Mouse (Mus musculus) midbrain, embryonic 14.5 days (tissue): ENCODE measurements at regions not wholly inside any gene's neighbourhood (a gene's known extent, or its start where the extent isn't known, plus 50 kb on each side); places are given as distances from the start of the nearest gene placed in this dataset.

Experiments
- ATAC-seq: fragments of 200-750 bp; cut with Nextera tagmentation; 2 replicates; pipeline ENCODE4 v1.8.0; 2017; ENCODE audit warnings: moderate number of reproducible peaks, moderate library complexity; ENCODE audit not compliant: low FRiP score, low TSS enrichment
- DNase-seq: peaks from one replicate; pipeline ENCODE4 v3.0.0-alpha.2; 2015
- H3K27ac ChIP-seq: fragments of 300-500 bp; sonication (generic); replicated peaks from 2 replicates; pipeline ENCODE4 v1.5.1; 2014; ENCODE audit warnings: mild to moderate bottlenecking, low read depth, low read length, moderate library complexity
- H3K27me3 ChIP-seq: fragments of 300-500 bp; sonication (generic); 2 replicates; pipeline ENCODE4 v1.6.1; 2014; ENCODE audit warnings: low read length, control low read depth, mixed read lengths; ENCODE audit not compliant: control insufficient read depth, insufficient read depth
- H3K36me3 ChIP-seq: fragments of 300-500 bp; sonication (generic); 2 replicates; pipeline ENCODE4 v1.6.1; 2014; ENCODE audit warnings: low read length, control low read depth; ENCODE audit not compliant: control insufficient read depth, insufficient read depth
- H3K4me1 ChIP-seq: fragments of 300-500 bp; sonication (generic); 2 replicates; pipeline ENCODE4 v1.6.1; 2014; ENCODE audit warnings: mild to moderate bottlenecking, antibody characterized with exemption, low read length, control low read depth; ENCODE audit not compliant: control insufficient read depth, insufficient read depth
- H3K4me2 ChIP-seq: fragments of 300-500 bp; sonication (generic); 2 replicates; pipeline ENCODE4 v1.6.1; 2014; ENCODE audit warnings: mild to moderate bottlenecking, low read length, moderate library complexity
- H3K4me3 ChIP-seq: fragments of 300-500 bp; sonication (generic); replicated peaks from 2 replicates; pipeline ENCODE4 v1.5.1; 2014; ENCODE audit warnings: low read depth, low read length
- H3K9ac ChIP-seq: fragments of 300-500 bp; sonication (generic); replicated peaks from 2 replicates; pipeline ENCODE4 v1.6.1; 2014; ENCODE audit warnings: mild to moderate bottlenecking, low read length, moderate library complexity
- H3K9me3 ChIP-seq: fragments of 300-500 bp; sonication (generic); 2 replicates; pipeline ENCODE4 v1.6.1; 2016; ENCODE audit warnings: low read length, control low read depth, mixed read lengths; ENCODE audit not compliant: control insufficient read depth
- WGBS: fragments of 180-500 bp; shearing (Covaris S2); extraction: QIAGEN DNeasy Blood & Tissue Kit; methylation state at CpG from one replicate; pipeline ENCODE4 v1.1.7; 2014; 5-methylcytosine and 5-hydroxymethylcytosine counted together

DNA sequence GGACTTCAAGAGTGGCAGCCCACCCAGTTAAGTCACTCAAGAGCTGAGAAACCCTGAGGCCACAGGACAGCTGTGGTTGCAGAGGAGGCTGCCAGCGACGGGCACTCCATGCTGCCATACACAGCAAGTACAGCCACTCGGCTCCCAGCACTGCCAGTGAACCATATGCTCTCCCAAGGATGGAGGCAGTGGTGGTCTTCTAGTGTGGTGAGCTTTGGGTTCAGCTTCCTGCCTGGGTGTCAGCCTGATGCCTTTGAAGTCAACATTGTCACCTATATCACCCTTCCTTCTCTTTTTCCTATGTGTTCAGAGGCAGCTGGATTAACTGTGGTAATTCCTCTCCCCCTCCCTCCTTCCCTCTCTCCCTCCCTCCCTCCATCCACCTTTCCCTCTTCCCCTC, 79.5 kb downstream of the Il9r start:
- Histone ChIP-seq H3K9ac (no peak overlapping the region), H3K36me3 (no peaks in the 10 kb centered on the region), H3K4me3 (no peak overlapping the region), H3K4me2 (no peak overlapping the region), H3K9me3 (no peaks in the 10 kb centered on the region), H3K4me1 (peaks cover 27% of the 10 kb centered on the region), H3K27ac (no peak overlapping the region), H3K27me3 (no peaks in the 10 kb centered on the region)
- 74% methylated on average over 3 of the region's 3 CpGs for WGBS
- no peak for DNase-seq
- ATAC-seq: no peak

DNA sequence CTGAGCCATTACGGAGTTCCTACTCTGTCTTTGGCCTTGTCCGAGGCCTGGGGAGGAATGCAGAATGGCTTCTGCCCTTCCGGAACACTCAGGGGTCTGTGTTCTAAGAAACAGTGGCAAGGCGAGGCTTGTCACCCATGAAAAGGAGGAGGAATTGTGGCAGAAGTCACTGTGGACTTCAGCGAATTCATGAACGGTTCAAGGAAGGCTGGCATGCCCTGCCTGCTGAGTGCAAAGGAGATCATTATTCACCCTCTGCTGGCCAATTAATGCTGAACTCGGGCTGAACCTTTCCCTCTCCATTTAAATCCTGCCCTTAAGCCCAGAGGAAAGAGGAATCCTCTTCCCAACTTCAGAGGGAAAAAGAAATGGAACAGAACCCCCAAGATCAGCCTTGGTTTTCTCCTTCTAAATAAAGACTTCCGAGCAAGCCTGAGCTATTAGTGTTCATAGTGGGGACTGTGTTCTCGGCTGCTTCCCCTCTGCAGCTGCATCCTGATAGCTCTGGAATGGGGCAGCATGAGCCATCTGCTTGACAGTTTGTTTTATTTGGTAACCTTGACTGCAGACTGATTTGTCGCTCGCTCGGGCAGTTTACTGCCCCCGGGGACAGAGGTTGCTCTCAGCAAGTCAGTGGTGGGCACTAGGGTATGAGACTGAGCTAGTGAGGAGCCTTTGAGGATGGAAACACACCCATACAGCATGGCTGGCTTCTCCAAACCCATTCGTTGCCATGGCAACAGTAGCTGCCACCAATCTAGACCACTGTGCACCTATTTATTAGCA, 81.0 kb downstream of the Il9r start:
- WGBS: 28% methylated on average over 14 of the region's 14 CpGs
- ATAC-seq (peak; percentile 51; the same call in 1 of the 2 replicates), DNase-seq (peak; percentile 76)
- Histone ChIP-seq H3K27ac (peak overlapping the region; percentile 61), H3K27me3 (no peaks in the 10 kb centered on the region), H3K36me3 (no peaks in the 10 kb centered on the region), H3K9me3 (no peaks in the 10 kb centered on the region), H3K4me2 (no peak overlapping the region), H3K9ac (no peak overlapping the region), H3K4me3 (no peak overlapping the region), H3K4me1 (peaks cover 26% of the 10 kb centered on the region)

DNA sequence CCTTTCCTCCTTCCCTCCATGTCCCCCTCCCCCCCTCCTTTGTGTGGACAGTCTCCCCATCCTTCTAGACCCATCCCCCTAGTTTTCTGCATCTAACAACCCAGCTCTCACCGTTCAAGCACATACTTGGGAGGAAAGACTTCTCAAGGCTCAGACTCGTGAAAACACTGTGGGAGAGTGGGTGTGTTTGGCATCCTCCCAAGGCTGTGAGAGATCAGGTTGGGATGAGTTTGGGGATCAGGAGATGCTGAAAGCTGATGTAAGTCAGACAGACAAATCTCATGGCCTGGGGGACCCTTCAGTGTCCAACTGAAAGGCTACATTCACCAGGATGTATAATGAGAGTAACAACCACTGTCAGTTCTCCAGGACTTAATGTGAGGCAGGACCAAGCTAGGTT, 82.1 kb downstream of the Il9r start:
- DNase-seq (no peak), ATAC-seq (no peak)
- no peaks in the 10 kb centered on the region for H3K27me3 ChIP-seq
- H3K27ac ChIP-seq: no peak overlapping the region
- H3K4me2 ChIP-seq: no peak overlapping the region
- H3K36me3 ChIP-seq: no peaks in the 10 kb centered on the region
- H3K9me3 ChIP-seq: no peaks in the 10 kb centered on the region
- H3K4me3 ChIP-seq: no peak overlapping the region
- WGBS: 51% methylated on average over 2 of the region's 2 CpGs
- peaks cover 35% of the 10 kb centered on the region for H3K4me1 ChIP-seq
- no peak overlapping the region for H3K9ac ChIP-seq

DNA sequence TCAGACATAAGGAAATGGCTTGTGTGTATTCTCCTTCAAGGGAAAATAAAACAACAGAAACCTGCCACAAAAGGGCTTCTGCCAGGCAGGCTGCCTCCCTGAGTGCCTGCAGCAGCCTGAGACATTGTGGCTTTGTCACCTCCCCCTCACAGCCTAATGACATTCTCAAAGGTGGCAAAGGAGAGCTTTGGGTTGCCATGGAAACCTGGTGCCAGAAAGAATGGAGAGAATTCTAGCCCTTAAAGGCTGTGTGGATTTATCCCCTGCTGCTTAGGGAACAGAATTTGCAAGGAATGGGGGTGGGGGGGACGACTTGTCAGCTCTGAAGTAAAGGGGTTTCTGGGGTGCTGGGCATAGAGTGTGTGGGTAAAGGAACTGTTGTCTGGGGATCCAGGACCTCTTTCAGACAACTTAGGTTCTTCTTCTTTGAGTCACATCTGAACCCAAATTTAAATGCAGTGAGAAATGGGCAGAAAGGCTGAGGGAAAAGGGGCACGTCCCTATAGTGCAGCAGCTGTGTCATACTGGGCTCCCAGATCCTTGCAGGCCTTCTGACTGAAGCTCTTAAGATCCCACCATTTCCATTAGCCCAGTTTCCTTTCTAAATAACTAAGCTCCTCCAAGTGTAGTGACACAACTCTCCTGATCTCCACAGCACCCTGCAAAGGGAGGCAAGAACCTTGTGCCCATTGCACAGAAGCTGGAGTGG, 86.8 kb downstream of the Il9r start:
- H3K4me1 ChIP-seq: peaks cover 43% of the 10 kb centered on the region
- H3K27ac ChIP-seq: peak overlapping the region; percentile 94
- H3K27me3 ChIP-seq: no peaks in the 10 kb centered on the region
- WGBS: 0% methylated on average over 2 of the region's 2 CpGs
- DNase-seq (peak; percentile 96), ATAC-seq (peak; percentile 91)
- H3K4me3 ChIP-seq: no peak overlapping the region
- H3K9me3 ChIP-seq: no peaks in the 10 kb centered on the region
- no peaks in the 10 kb centered on the region for H3K36me3 ChIP-seq
- H3K9ac ChIP-seq: no peak overlapping the region
- H3K4me2 ChIP-seq: peak overlapping the region; percentile 24; the same call in 1 of the 2 replicates

DNA sequence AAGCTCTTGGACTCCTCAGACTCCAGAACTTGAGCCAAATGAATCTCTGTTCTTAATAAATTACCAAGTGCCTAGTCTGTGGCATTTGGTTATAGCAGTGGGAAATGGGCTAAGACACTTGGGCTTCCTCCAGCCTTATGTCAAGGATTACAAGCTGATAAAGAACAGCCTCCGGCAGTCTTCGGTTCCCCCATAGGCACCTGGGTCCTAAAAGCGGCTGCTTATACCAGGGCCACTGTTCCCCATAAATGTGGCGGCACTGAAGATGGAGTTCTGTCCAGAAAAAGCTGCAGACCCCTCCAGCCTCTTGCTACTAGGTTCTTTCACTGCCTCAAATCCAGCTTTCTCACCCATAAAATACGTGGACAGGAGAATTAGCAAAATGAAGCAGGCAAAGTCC, 87.6 kb downstream of the Il9r start:
- ATAC-seq (peak; percentile 46; the same call in 1 of the 2 replicates), DNase-seq (peak; percentile 65)
- Histone ChIP-seq H3K27ac (peak overlapping the region; percentile 94), H3K9me3 (no peaks in the 10 kb centered on the region), H3K4me3 (no peak overlapping the region), H3K9ac (no peak overlapping the region), H3K36me3 (no peaks in the 10 kb centered on the region), H3K27me3 (no peaks in the 10 kb centered on the region), H3K4me2 (peak overlapping the region; percentile 24), H3K4me1 (peaks cover 40% of the 10 kb centered on the region)
- 8% methylated on average over 5 of the region's 5 CpGs for WGBS

DNA sequence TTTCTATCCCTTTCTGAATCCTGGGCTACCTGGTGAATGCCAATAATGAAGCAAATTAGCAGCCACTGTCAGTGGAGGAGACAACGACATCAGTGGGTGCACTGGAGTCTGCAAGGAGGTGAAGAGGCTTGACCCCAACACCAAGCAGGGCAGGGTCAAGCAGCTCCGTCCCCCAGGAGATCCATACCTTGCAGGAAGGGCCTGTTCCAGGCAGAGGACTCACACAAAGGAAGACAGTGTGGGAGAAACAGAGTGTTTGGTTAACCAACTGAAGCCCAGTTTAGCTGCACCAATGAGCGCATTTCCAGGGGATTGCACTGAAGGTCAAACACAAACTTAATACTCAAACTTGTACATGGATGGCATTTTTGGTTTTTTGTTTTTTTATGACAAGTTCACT, 88.2 kb downstream of the Il9r start:
- Histone ChIP-seq H3K4me1 (peaks cover 33% of the 10 kb centered on the region), H3K27ac (peak overlapping the region; percentile 94), H3K9ac (no peak overlapping the region), H3K4me3 (no peak overlapping the region), H3K4me2 (no peak overlapping the region), H3K27me3 (no peaks in the 10 kb centered on the region), H3K9me3 (no peaks in the 10 kb centered on the region), H3K36me3 (no peaks in the 10 kb centered on the region)
- DNase-seq: no peak
- 46% methylated on average over 3 of the region's 3 CpGs for WGBS
- no peak for ATAC-seq

DNA sequence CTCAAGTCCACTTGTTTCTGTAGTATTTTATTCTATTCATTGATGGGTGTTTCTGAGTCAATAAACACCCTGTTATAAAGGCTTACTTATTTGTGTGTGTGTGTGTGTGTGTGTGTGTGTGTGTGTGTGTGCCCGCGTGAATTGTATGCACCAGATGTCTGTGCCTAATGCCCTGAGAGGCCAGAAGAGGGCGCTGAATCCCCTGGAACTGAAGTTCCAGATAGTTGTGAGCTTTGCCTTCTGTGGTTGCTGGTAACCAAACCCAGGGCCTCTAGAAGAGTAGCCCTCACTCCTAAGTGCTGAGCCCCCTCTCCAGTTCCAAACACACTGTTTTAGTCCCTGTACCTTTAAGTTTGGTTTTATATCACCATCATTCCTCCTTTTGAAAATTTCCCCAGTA, 90.2 kb downstream of the Il9r start:
- no peaks in the 10 kb centered on the region for H3K36me3 ChIP-seq
- H3K9ac ChIP-seq: no peak overlapping the region
- H3K27me3 ChIP-seq: no peaks in the 10 kb centered on the region
- H3K4me1 ChIP-seq: peaks cover 45% of the 10 kb centered on the region
- H3K27ac ChIP-seq: no peak overlapping the region
- H3K4me2 ChIP-seq: no peak overlapping the region
- DNase-seq: no peak
- whole genome bisulfite sequencing: 89% methylated on average over 3 of the region's 3 CpGs
- H3K4me3 ChIP-seq: no peak overlapping the region
- no peaks in the 10 kb centered on the region for H3K9me3 ChIP-seq
- no peak for ATAC-seq
